Mouse (Mus musculus) frontal cortex, adult 2 months (tissue): ENCODE measurements around the gene Cd40lg. TPM values are rescaled to one million over a fixed set of nuclear protein-coding genes. Genes with fewer than 3 reads are reported as not detected.

Experiments used
- DNase-seq, 2 experiments: peaks; one replicate each; pipeline ENCODE4 v3.0.0; 2022; ENCODE audit warnings: low spot score in 1 of 2; ENCODE audit errors: extremely low spot score in 1 of 2
- polyA plus RNA-seq: library from polyadenylated mRNA; depleted of rRNA; stranded (reverse); fragments of >200 nt; gene quantifications from 2 replicates; pipeline ENCODE4 v1.2.3, GENCODE M21; 2012; rRNA removed

Cd40lg gene
- not detected in 2 replicates for polyA plus RNA-seq

GRCm38 (mm10) chrX:57211876-57212275 lies at the start of gene Cd40lg:
Gene Cd40lg, plus strand, starts transcription at chrX:57212143.
- DNase-seq, result no peak

GRCm38 (mm10) chrX:57166549-57166948 lies 45.4 kb upstream of the Cd40lg start:
- no peak for DNase-seq

- no peak for DNase-seq
These were observed 40.7 kb upstream of the Cd40lg start for GRCm38 (mm10) chrX:57171269-57171668.

GRCm38 (mm10) chrX:57177225-57177779 lies 34.6 kb upstream of the Cd40lg start:
- DNase-seq, result no peak

- DNase-seq, result no peak
These were observed 29.5 kb upstream of the Cd40lg start for GRCm38 (mm10) chrX:57182470-57182869.

- no peak for DNase-seq
These were observed 28.6 kb upstream of the Cd40lg start for GRCm38 (mm10) chrX:57183359-57183758.

GRCm38 (mm10) chrX:57187301-57187700 lies 24.6 kb upstream of the Cd40lg start:
- DNase-seq, result no peak

GRCm38 (mm10) chrX:57189335-57189734 lies 22.6 kb upstream of the Cd40lg start:
- DNase-seq, result no peak

GRCm38 (mm10) chrX:57196319-57196718 lies 15.6 kb upstream of the Cd40lg start:
- no peak for DNase-seq

GRCm38 (mm10) chrX:57198036-57198435 lies 13.9 kb upstream of the Cd40lg start:
- DNase-seq, result no peak

GRCm38 (mm10) chrX:57200397-57200796 lies 11.5 kb upstream of the Cd40lg start:
- DNase-seq, result no peak

- no peak for DNase-seq
These were observed 1.4 kb upstream of the Cd40lg start for GRCm38 (mm10) chrX:57210591-57210990.

- no peak for DNase-seq
These were observed 919 bp downstream of the Cd40lg start for GRCm38 (mm10) chrX:57212862-57213261.

GRCm38 (mm10) chrX:57215495-57215894 lies 3.6 kb downstream of the Cd40lg start:
- DNase-seq, result no peak

- no peak for DNase-seq
These were observed 4.3 kb downstream of the Cd40lg start for GRCm38 (mm10) chrX:57216271-57216670.

GRCm38 (mm10) chrX:57219563-57219962 lies 7.6 kb downstream of the Cd40lg start:
- no peak for DNase-seq

- no peak for DNase-seq
These were observed 9.9 kb downstream of the Cd40lg start for GRCm38 (mm10) chrX:57221881-57222280.

- DNase-seq, result peak; percentile 1 to 7
These were observed 11.4 kb downstream of the Cd40lg start for GRCm38 (mm10) chrX:57223301-57223700.

GRCm38 (mm10) chrX:57228178-57228577 lies 16.2 kb downstream of the Cd40lg start:
- DNase-seq, result no peak

- peak; percentile 18 to 46 for DNase-seq
These were observed 21.7 kb downstream of the Cd40lg start for GRCm38 (mm10) chrX:57233596-57233995.

- DNase-seq, result no peak
These were observed 24.0 kb downstream of the Cd40lg start for GRCm38 (mm10) chrX:57235982-57236381.

- no peak for DNase-seq
These were observed 26.6 kb downstream of the Cd40lg start for GRCm38 (mm10) chrX:57238572-57238971.
